Mouse (Mus musculus) midbrain, embryonic 16.5 days (tissue): ENCODE measurements around the gene Krtap5-5. TPM values are rescaled to one million over a fixed set of nuclear protein-coding genes. Genes with fewer than 3 reads are reported as not detected.
"Not testable (repeated sequence)": the region's sequence is repeated elsewhere in the genome, so short reads cannot be mapped to it uniquely, and the experiment has no call there.

ENCODE experiments used
- ATAC-seq: fragments of 200-750 bp; cut with Nextera tagmentation; 2 replicates; pipeline ENCODE4 v1.8.0; 2017; ENCODE audit warnings: moderate TSS enrichment
- H3K27ac ChIP-seq: fragments of 300-500 bp; sonication (generic); 2 replicates; pipeline ENCODE4 v1.5.1; 2014; ENCODE audit warnings: mild to moderate bottlenecking, low read length, mixed read lengths
- H3K27me3 ChIP-seq: fragments of 300-500 bp; sonication (generic); 2 replicates; pipeline ENCODE4 v1.6.1; 2014; ENCODE audit warnings: low read depth, low read length, mixed read lengths; ENCODE audit not compliant: control insufficient read depth, insufficient read depth
- H3K36me3 ChIP-seq: fragments of 300-500 bp; sonication (generic); 2 replicates; pipeline ENCODE4 v1.6.1; 2014; ENCODE audit warnings: mild to moderate bottlenecking, low read length, moderate library complexity, mixed read lengths; ENCODE audit not compliant: control insufficient read depth, insufficient read depth
- H3K4me1 ChIP-seq: fragments of 300-500 bp; sonication (generic); 2 replicates; pipeline ENCODE4 v1.6.1; 2014; ENCODE audit warnings: mild to moderate bottlenecking, low read length, mixed read lengths; ENCODE audit not compliant: control insufficient read depth, insufficient read depth
- H3K4me2 ChIP-seq: fragments of 300-500 bp; sonication (generic); 2 replicates; pipeline ENCODE4 v1.6.1; 2014; ENCODE audit warnings: mild to moderate bottlenecking, low read length, mixed read lengths
- H3K4me3 ChIP-seq: fragments of 300-500 bp; sonication (generic); 2 replicates; pipeline ENCODE4 v1.5.1; 2014; ENCODE audit warnings: low read depth, mild to moderate bottlenecking, low read length, moderate library complexity, mixed read lengths
- H3K9ac ChIP-seq: fragments of 300-500 bp; sonication (generic); 2 replicates; pipeline ENCODE4 v1.6.1; 2014; ENCODE audit warnings: low read depth, low read length, mixed read lengths
- H3K9me3 ChIP-seq: fragments of 300-500 bp; sonication (generic); replicated peaks from 2 replicates; pipeline ENCODE4 v1.6.1; 2014; ENCODE audit warnings: mild to moderate bottlenecking, low read length, mixed read lengths; ENCODE audit not compliant: control insufficient read depth, poor library complexity, severe bottlenecking
- WGBS: fragments of 180-500 bp; shearing (Covaris S2); extraction: QIAGEN DNeasy Blood & Tissue Kit; methylation state at CpG from one replicate; pipeline ENCODE4 v1.1.7; 2014; 5-methylcytosine and 5-hydroxymethylcytosine counted together
- polyA plus RNA-seq: library from polyadenylated mRNA; unstranded; fragments of >200 nt; fragmentation: Nextera tagmentation; extraction: Ambion mirVana; gene quantifications from 2 replicates; pipeline ENCODE4 v1.2.1, GENCODE M21; 2015

The Krtap5-5 gene
- polyA plus RNA-seq, 1 experiment from 2014 or later, result not detected

DNA sequence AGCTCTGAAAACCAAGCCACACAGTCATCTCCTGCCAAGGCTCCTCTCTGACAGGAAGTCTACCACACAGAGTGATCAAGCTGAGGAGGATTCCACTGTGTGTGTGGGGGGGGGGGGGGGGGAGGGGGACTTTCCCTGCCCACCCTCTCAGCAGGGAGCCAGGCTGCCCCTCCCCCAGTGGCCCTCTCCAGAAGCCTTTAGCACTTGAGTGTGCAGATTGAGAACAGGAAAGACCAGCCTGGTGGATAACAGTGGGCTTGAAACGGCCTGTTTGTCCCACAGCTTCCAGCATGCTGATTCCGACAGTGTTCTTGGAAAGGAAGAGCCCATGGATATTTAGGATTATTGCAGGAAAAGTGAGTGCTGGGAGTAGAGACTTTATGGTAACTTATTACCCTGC lies 5.3 kb downstream of the Krtap5-5 start:
- Histone ChIP-seq H3K27ac (no peak overlapping the region), H3K36me3 (no peaks in the 10 kb centered on the region), H3K9me3 (no peaks in the 10 kb centered on the region), H3K9ac (no peak overlapping the region), H3K27me3 (no peaks in the 10 kb centered on the region), H3K4me3 (no peak overlapping the region), H3K4me1 (no peaks in the 10 kb centered on the region), H3K4me2 (no peak overlapping the region)
- WGBS, result 60% methylated on average over 2 of the region's 2 CpGs
- no peak for ATAC-seq

DNA sequence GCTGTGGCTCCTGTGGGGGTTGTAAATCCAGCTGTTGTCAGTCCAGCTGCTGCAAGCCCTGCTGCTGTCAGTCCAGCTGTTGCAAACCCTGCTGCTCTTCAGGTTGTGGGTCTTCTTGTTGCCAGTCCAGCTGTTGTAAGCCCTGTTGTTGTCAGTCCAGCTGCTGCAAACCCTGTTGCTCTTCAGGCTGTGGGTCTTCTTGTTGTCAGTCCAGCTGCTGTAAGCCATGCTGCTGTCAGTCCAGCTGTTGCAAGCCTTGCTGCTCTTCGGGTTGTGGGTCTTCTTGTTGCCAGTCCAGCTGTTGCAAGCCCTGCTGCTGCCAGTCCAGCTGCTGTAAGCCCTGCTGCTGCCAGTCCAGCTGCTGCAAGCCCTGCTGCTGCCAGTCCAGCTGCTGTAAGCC lies 17.6 kb downstream of the Krtap5-5 start:
- H3K27me3 ChIP-seq, H3K4me3 ChIP-seq, H3K27ac ChIP-seq, ATAC-seq, H3K36me3 ChIP-seq, H3K4me2 ChIP-seq, H3K4me1 ChIP-seq, H3K9me3 ChIP-seq, H3K9ac ChIP-seq: not testable (repeated sequence)
- 57% methylated on average over 1 of the region's 1 CpGs for WGBS

DNA sequence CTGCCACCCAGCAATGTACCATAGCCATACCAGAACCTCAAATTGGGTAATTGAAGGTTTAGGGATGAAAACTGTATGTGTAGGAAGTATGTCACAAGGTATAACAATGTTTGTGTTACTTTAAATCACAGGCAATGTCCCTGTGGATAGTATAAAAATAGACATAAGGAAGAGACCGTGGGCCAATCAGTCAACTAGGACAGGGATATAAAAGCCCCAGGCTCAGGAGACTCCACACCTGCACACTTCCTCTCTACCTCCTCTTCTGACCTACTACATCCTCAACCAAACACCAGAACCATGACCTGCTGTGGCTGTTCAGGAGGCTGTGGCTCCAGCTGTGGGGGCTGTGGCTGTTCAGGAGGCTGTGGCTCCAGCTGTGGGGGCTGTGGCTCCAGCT lies 18.2 kb downstream of the Krtap5-5 start, which contains the start of gene Gm7579:
Gene Gm7579, plus strand, starts transcription at position 301 of the 400 bp plus-strand sequence.
- no peaks in the 10 kb centered on the region for H3K27me3 ChIP-seq
- H3K4me2 ChIP-seq, result no peak within 1 kb of the TSS
- no peaks in the 10 kb centered on the region for H3K4me1 ChIP-seq
- H3K9me3 ChIP-seq, result no peaks in the 10 kb centered on the region
- H3K9ac ChIP-seq, result no peak within 1 kb of the TSS
- H3K4me3 ChIP-seq, result no peak within 1 kb of the TSS
- ATAC-seq, result no peak
- 75% methylated on average over 1 of the region's 1 CpGs for WGBS
- no peak within 1 kb of the TSS for H3K27ac ChIP-seq
- H3K36me3 ChIP-seq, result no peaks in the 10 kb centered on the region

- WGBS, result 70% methylated on average over 5 of the region's 5 CpGs
- not testable (repeated sequence) for H3K9me3 ChIP-seq, H3K4me2 ChIP-seq, H3K36me3 ChIP-seq, ATAC-seq, H3K27me3 ChIP-seq, H3K27ac ChIP-seq, H3K9ac ChIP-seq, H3K4me1 ChIP-seq, H3K4me3 ChIP-seq
Observed at GRCm38 (mm10) chr7:142206891-142207290, 22.9 kb downstream of the Krtap5-5 start.

DNA sequence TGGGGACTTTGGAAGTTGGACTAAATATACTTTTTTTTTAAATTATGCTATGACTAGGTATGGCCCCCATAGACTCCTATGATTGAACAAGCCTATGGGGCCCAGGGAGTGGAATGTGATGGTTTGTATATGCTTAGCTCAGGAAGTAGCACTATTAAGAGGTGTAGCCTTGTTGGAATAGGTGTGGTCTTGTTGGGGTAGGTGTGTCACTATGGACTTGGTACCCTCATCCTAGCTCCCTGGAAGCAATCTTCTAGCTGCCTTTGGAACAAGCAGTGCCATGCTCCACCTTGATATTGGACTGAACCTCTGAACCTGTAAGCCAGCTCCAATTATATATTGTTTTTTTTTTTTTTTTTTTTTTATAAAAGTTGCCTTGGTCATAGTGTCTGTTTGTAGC lies 24.3 kb downstream of the Krtap5-5 start:
- H3K4me2 ChIP-seq, result no peak overlapping the region
- ATAC-seq, result no peak
- no peak overlapping the region for H3K4me3 ChIP-seq
- no peaks in the 10 kb centered on the region for H3K27me3 ChIP-seq
- H3K9ac ChIP-seq, result no peak overlapping the region
- H3K36me3 ChIP-seq, result no peaks in the 10 kb centered on the region
- no peaks in the 10 kb centered on the region for H3K4me1 ChIP-seq
- no peak overlapping the region for H3K27ac ChIP-seq
- H3K9me3 ChIP-seq, result no peaks in the 10 kb centered on the region

GRCm38 (mm10) chr7:142201064-142201463 lies 28.7 kb downstream of the Krtap5-5 start, which contains the start of gene Krtap5-3:
Gene Krtap5-3, plus strand, starts transcription at chr7:142201364.
- no peak for ATAC-seq
- no peak within 1 kb of the TSS for H3K4me3 ChIP-seq
- no peaks in the 10 kb centered on the region for H3K9me3 ChIP-seq
- no peak within 1 kb of the TSS for H3K27ac ChIP-seq
- no peaks in the 10 kb centered on the region for H3K27me3 ChIP-seq
- no peaks in the 10 kb centered on the region for H3K36me3 ChIP-seq
- WGBS, result 63% methylated on average over 1 of the region's 1 CpGs
- no peaks in the 10 kb centered on the region for H3K4me1 ChIP-seq
- no peak within 1 kb of the TSS for H3K9ac ChIP-seq
- H3K4me2 ChIP-seq, result no peak within 1 kb of the TSS

- no peak overlapping the region for H3K4me3 ChIP-seq
- no peaks in the 10 kb centered on the region for H3K36me3 ChIP-seq
- no peak overlapping the region for H3K4me2 ChIP-seq
- WGBS, result 80% methylated on average over 2 of the region's 2 CpGs
- H3K27me3 ChIP-seq, result no peaks in the 10 kb centered on the region
- no peak for ATAC-seq
- H3K27ac ChIP-seq, result no peak overlapping the region
- H3K4me1 ChIP-seq, result no peaks in the 10 kb centered on the region
- H3K9ac ChIP-seq, result no peak overlapping the region
- H3K9me3 ChIP-seq, result no peaks in the 10 kb centered on the region
Observed at GRCm38 (mm10) chr7:142198748-142199147, 31.0 kb downstream of the Krtap5-5 start.

DNA sequence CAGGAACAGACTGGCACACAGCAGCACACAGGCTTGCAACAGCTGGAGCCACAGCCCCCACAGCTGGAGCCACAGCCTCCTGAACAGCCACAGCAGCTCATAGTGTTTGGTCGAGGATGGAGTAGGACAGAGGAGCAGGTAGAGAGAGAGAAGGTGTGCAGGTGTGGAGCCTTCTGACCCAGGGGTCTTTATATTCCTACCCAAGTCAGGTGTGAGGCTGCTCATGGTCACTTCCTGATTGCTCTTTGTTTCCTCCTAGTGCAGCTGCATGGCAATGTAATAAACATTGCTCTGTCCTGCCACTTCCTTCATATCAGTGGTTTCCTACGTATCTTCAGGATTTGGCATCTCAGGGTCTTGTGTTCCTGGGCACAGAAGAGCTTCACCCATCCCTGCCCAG lies 39.5 kb downstream of the Krtap5-5 start, which contains the start of gene Gm10153:
Gene Gm10153, minus strand, starts transcription at position 101 of the 400 bp plus-strand sequence.
- H3K4me1 ChIP-seq, result no peaks in the 10 kb centered on the region
- H3K27ac ChIP-seq, result no peak within 1 kb of the TSS
- H3K36me3 ChIP-seq, result no peaks in the 10 kb centered on the region
- 28% methylated on average over 2 of the region's 2 CpGs for WGBS
- H3K27me3 ChIP-seq, result no peaks in the 10 kb centered on the region
- H3K4me2 ChIP-seq, result no peak within 1 kb of the TSS
- no peak within 1 kb of the TSS for H3K4me3 ChIP-seq
- no peak within 1 kb of the TSS for H3K9ac ChIP-seq
- no peaks in the 10 kb centered on the region for H3K9me3 ChIP-seq
- no peak for ATAC-seq

DNA sequence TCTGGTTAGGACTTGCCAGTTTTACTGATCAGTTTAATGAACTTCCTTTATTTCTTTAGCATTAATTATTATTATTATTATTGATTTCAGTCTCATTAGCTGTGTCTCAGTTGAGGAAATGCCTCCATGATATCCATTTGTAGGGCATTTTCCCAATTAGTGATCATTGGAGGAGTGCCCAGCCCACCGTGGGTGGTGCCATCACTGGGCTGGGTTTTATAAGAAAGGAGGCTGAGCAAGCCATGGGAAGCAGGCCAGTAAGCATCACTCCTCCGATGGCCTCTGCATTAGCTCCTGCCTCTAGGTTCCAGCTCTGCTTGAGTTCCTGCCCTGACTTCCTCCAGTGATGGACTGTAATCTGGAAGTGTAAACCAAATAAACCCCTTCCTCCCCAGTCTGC lies 41.6 kb downstream of the Krtap5-5 start:
- Histone ChIP-seq H3K4me3 (no peak overlapping the region), H3K27ac (no peak overlapping the region), H3K9ac (no peak overlapping the region), H3K4me2 (no peak overlapping the region), H3K36me3 (no peaks in the 10 kb centered on the region), H3K9me3 (no peaks in the 10 kb centered on the region), H3K27me3 (no peaks in the 10 kb centered on the region), H3K4me1 (no peaks in the 10 kb centered on the region)
- no peak for ATAC-seq
- WGBS, result 62% methylated on average over 2 of the region's 2 CpGs
